Mouse (Mus musculus) effector memory CD4-positive, alpha-beta T cell, adult 5 months (primary cell): ENCODE measurements around the gene Shtn1. TPM values are rescaled to one million over a fixed set of nuclear protein-coding genes. Genes with fewer than 3 reads are reported as not detected.

Experiments used
- polyA plus RNA-seq: library from polyadenylated mRNA; unstranded; fragments of 100-300 nt; shearing (Covaris generic); gene quantifications from one replicate; pipeline ENCODE4 v1.2.1, GENCODE M21; 2017

Gene Shtn1
- 0.92 TPM for polyA plus RNA-seq

GRCm38 (mm10) chr19:59075472-59076101 lies at the start of gene Shtn1:
TSS of gene Shtn1 (minus strand) at chr19:59076100.

DNA sequence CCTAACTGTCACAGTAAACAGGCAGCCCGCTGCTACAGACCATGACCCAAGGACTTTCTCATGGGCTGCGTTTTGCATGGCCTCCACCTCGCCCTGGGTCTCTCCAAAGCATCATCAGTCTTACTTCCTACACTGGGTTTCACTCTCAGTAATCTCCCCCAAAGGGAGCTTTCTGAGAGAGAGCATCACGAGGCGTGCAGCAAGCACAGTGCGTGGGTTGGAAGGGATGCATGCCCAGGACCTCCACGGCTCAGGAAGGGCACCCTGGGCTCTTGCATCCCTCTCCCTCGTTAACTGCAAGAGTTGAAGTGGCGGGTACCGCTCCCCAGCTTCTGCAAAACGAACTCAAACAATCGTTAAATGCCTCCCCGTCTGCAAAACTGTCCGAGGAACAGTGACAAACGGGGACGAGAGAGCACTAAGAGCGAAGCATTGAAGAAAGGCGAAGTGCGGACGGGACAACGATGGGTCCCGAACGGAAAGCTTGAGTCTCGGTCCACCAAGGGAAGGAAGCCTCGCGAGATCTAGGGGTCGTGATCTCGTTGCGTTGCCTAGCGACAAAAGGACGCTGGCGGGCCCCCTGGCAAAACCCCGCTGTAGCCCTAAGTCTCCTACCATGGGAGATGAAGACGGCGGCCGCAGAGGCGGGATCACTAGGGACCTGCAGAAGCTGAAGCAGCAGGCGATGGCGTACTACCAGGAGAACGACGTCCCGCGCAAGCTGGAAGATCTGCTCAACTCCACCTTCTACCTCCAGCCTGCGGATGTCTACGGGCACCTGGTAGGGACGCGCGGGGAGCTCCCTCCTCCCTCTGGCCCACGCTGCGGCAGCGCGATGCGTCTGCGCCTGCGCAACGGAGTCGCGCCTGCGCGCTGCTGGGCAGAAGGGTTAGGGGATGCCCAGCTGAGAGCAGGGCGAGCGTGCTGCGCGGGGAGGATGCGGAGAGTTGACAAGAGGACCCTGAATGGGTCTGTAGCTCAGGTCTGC lies 132.8 kb downstream of the Shtn1 start, which contains the start of the genes Eno4 and Hspa12a:
Gene Eno4 (plus strand): TSS at position 585 of the 988 bp plus-strand sequence.
Gene Hspa12a (minus strand): TSS at position 814 of the 988 bp plus-strand sequence.

Other genes starting within 250 kb of the Shtn1 start
- gene Eno4, start 132.7 kb downstream of the Shtn1 start, polyA plus RNA-seq, result not detected
- gene Hspa12a, start 132.4 kb downstream of the Shtn1 start, polyA plus RNA-seq, result 0.71 TPM
- not detected for gene Vax1, start 94.0 kb upstream of the Shtn1 start, polyA plus RNA-seq
- gene Kcnk18, start 143.1 kb upstream of the Shtn1 start, polyA plus RNA-seq, result not detected
- gene Slc18a2, start 184.8 kb upstream of the Shtn1 start, polyA plus RNA-seq, result 3.9 TPM
- gene Rps12-ps3, start 246.2 kb upstream of the Shtn1 start, polyA plus RNA-seq, result 118 TPM